Mouse (Mus musculus) testis, postnatal 14 days (tissue): ENCODE data around the gene Fbxo9.
"Not testable (repeated sequence)": the region's sequence is repeated elsewhere in the genome, so short reads cannot be mapped to it uniquely, and the experiment has no call there.

Source experiments
- DNase-seq: peaks from one replicate; pipeline ENCODE4 v3.0.0; 2021; ENCODE audit warnings: low spot score

Gene Fbxo9

GRCm38 (mm10) chr9:78107912-78108795 is 711 bp downstream of the Fbxo9 start:
- peak; percentile 85 for DNase-seq

- no peak for DNase-seq
Observed at GRCm38 (mm10) chr9:78107582-78107911, 1.3 kb downstream of the Fbxo9 start.

GRCm38 (mm10) chr9:78106821-78107220 is 2.0 kb downstream of the Fbxo9 start:
- DNase-seq, result no peak

- DNase-seq, result no peak
Observed at GRCm38 (mm10) chr9:78105501-78105932, 3.3 kb downstream of the Fbxo9 start.

GRCm38 (mm10) chr9:78104973-78105372 is 3.9 kb downstream of the Fbxo9 start:
- no peak for DNase-seq

GRCm38 (mm10) chr9:78103965-78104560 is 4.8 kb downstream of the Fbxo9 start:
- no peak for DNase-seq

GRCm38 (mm10) chr9:78101431-78101830 is 7.4 kb downstream of the Fbxo9 start:
- no peak for DNase-seq

- no peak for DNase-seq
Observed at GRCm38 (mm10) chr9:78100956-78101355, 7.9 kb downstream of the Fbxo9 start.

GRCm38 (mm10) chr9:78096376-78096775 is 12.5 kb downstream of the Fbxo9 start:
- DNase-seq, result no peak

- no peak for DNase-seq
Observed at GRCm38 (mm10) chr9:78095686-78096085, 13.2 kb downstream of the Fbxo9 start.

GRCm38 (mm10) chr9:78090596-78090995 is 18.3 kb downstream of the Fbxo9 start:
- no peak for DNase-seq

GRCm38 (mm10) chr9:78089906-78090305 is 19.0 kb downstream of the Fbxo9 start:
- no peak for DNase-seq

- no peak for DNase-seq
Observed at GRCm38 (mm10) chr9:78088971-78089370, 19.9 kb downstream of the Fbxo9 start.

- DNase-seq, result no peak
Observed at GRCm38 (mm10) chr9:78088521-78088920, 20.3 kb downstream of the Fbxo9 start.

GRCm38 (mm10) chr9:78087751-78088150 is 21.1 kb downstream of the Fbxo9 start:
- no peak for DNase-seq

- no peak for DNase-seq
Observed at GRCm38 (mm10) chr9:78085722-78086287, 23.1 kb downstream of the Fbxo9 start.

GRCm38 (mm10) chr9:78084341-78084740 is 24.5 kb downstream of the Fbxo9 start:
- no peak for DNase-seq

GRCm38 (mm10) chr9:78081835-78082234 is 27.0 kb downstream of the Fbxo9 start:
- DNase-seq, result no peak

GRCm38 (mm10) chr9:78078240-78078639 is 30.6 kb downstream of the Fbxo9 start:
- DNase-seq, result no peak

GRCm38 (mm10) chr9:78075256-78075655 is 33.6 kb downstream of the Fbxo9 start:
- DNase-seq, result no peak

- no peak for DNase-seq
Observed at GRCm38 (mm10) chr9:78073713-78074340, 35.0 kb downstream of the Fbxo9 start.

GRCm38 (mm10) chr9:78073291-78073690 is 35.6 kb downstream of the Fbxo9 start:
- not testable (repeated sequence) for DNase-seq

- no peak for DNase-seq
Observed at GRCm38 (mm10) chr9:78071626-78072025, 37.2 kb downstream of the Fbxo9 start.
